Mouse (Mus musculus): ENCODE data around the gene Cfl2.
"Not testable (repeated sequence)": the region's sequence is repeated elsewhere in the genome, so short reads cannot be mapped to it uniquely, and the experiment has no call there.

- not testable (repeated sequence) for TF ChIP-seq CHD2 (IDR thresholded peaks at IDR 0.05; ENCODE audit: low read depth, low read length); HCFC1 (IDR thresholded peaks at IDR 0.05; ENCODE audit: borderline replicate concordance, insufficient read depth, low read length); ZNF384 (IDR thresholded peaks at IDR 0.05; ENCODE audit: low read depth, low read length)
These were observed 30.8 kb downstream of the Cfl2 start for GRCm38 (mm10) chr12:54831927-54832326.
